Mouse (Mus musculus): ENCODE measurements at regions not wholly inside any gene's neighbourhood (a gene's known extent, or its start where the extent isn't known, plus 50 kb on each side); places are given as distances from the start of the nearest gene placed in this dataset.

GRCm38 (mm10) chr12:15111049-15111448 lies 705.7 kb downstream of the Trib2 start:
- TF ChIP-seq CTCF (IDR thresholded peaks at IDR 0.05; ENCODE audit: insufficient read depth, low read depth, low read length), result no peak
- no peak for TF ChIP-seq POLR2A (IDR thresholded peaks at IDR 0.05; ENCODE audit: insufficient read depth, low read depth, low read length)
